Mouse (Mus musculus): ENCODE measurements at regions not wholly inside any gene's neighbourhood (a gene's known extent, or its start where the extent isn't known, plus 50 kb on each side); places are given as distances from the start of the nearest gene placed in this dataset.

DNA sequence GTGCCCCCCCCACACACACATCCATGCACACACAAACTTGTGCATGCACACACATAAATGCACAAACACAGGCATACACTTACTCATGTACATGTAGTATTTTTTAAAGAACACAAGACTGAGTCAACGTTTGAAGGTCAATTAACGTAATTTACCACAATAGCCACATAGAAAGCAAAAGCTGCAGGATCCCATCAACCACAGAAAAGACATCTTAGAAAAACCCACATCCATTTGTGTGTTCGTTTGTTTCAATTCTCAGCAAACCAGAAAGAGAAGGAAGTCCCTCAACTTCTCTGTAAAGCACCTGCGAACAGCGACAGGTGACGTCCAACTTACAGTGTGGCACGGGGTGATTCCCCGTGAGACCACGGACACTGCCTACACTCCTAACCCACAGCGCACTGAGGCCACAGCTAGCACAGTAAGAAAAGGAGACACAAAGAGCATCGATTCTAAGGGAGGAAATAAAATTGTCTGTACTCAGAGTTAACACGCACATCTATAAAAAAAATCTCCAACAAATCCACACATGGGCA lies 53.8 kb downstream of the Dio3 start:
- peak; percentile 76 for ATAC-seq

DNA sequence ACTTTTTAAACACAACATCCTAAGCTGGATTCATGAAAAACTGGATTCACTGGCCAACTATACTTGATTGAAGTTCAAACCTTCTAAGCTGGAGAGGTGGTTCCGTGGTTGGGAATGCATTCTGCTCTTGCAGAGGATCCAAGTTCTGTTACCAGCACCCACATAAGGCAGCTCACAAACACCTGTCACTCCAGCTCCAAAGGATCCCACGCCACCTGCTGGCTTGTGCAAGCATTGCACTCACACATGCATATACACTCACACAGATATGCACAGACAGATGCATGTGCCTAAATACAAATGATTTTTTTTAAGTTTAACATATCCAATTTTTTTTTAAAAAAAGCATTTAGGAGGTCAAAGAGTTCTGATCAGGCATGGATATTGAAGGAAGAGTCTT lies 55.7 kb downstream of the Dio3 start:
- ATAC-seq, result no peak

DNA sequence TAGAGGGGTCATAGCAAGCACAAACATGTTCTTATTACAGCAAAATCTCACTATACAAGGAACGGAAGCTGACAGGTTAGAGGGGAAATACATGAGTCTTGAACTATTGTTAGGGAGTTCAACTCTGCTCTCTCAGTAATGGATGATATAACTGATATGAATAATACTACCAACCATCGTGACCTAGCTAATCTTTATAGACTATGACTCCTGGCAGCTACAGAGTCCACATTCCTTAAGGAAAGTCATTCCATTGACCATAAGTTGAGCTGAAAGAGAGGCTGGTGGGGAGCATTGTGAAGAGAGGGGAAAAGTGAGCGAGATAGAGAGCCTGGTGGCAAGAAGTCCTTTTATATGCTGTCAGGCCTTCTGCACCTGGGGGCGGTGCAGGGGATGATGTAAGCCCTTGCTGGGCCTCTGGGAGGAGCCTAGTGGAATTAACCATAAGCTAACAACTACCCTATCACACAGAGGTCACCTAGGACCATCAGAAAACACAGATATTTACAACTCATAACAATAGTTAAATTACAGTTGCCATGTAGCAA lies 65.5 kb downstream of the Dio3 start:
- no peak for ATAC-seq

DNA sequence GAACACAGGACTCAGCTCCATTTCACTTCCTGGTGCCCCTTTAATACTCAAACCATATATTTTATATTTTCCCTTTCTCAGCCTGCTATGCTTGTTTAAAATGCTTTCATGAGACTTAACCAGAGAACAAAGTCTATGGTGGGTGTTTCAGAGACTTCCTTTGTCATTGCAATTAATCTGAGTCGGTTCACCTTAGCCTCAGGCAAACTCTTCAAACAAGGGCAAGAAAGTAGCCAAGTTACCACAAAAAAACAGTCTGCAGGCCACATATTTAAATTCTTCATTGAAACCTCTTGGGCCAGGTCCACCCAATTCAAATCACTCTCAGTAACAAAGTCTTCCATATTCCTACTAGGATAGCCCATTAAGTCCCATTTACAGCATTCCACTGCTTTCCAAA lies 70.8 kb downstream of the Dio3 start:
- ATAC-seq, result no peak

DNA sequence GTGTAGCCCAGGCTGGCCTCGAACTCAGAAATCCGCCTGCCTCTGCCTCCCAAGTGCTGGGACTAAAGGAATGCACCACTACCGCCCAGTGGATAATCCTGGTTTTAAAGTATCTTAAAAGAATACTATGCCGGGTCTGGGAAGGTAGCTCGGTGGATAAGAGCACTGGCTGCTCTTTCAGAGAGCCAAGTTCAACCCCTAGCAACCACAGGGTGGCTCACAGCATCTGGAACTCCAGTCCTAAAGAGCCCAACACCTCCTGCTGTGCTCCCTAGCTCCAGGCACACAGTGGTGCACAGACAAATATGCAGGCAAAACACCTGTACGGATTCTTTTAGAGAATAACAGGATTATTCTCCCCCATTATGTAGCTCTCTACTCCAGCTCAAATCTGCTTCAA lies 77.0 kb downstream of the Dio3 start:
- ATAC-seq, result no peak

DNA sequence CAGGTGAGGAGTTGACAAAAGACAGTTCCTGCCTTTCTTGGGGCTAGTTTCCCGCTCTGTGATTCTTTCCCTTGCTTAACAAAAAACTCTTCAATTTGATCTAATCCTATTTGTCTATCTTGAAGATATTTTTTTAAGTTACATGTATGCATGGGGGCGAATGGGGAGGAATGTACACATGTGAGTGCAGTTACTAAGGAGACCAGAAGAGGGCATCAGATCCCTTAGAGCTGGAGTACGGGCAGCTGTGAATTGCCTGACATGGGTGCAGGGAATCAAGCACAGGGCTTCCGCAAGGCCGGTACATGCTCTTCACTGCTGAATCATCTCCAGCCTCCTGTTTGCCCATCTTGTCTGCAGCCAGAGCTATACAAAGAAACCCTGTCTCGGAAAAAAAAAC lies 79.8 kb upstream of the Ppp2r5c start:
- ATAC-seq, result no peak

DNA sequence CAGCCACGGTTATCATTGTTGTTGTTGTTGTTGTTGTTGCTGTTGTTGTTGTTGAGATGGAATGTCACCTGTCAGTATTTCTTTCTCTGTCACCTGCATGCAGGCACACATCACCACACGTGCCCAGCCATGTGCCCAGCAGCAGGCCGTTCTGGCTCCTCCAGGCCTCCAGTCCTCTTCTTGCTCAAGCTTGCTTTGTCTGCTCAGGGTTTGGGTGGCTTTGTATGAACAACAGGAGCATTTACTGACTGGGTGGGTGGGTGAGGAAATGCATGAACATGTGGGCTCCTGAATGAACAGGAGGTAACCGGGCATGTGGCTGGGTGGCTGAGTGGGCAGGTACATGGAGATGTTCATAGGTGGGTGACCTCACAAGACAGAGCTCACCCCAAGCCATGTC lies 79.1 kb upstream of the Ppp2r5c start:
- no peak for ATAC-seq

DNA sequence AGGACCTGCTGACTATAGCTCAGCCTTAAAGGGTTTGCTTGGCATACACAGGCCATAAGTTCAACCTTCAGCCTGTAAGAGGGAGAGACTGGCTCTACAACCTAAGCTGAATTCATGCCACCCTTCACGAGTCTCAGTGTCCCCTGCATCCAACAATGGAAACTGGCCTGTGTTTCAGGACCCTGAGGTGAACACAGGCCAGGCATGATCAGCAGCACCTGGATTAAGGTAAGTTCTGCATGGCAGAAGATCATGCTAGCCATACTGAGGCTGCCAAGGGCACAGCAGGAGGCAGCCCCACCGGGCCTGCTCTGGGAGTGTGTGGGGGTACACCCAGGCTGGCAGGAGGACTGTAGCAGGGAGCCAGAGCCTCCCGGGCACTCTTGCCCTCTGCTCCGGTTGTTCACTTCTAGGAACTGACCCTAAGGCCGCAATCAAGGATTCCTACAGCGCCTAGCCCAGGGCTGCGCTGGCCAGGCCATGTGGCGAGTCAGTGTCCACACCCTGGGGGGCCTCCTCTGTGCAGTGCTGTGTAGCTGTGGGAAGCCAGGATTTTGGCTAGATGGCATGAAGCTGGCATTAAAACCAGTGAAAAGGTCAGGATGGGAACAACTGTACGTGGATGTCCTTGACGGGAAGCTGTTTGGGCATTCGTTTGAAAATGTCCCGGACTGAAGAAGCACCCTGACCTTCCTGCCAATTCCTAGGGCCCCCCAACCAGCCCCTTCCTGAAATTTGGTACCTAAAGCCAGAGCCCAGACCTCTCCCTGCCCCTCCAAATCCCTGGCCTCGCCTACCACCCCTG lies 74.8 kb upstream of the Ppp2r5c start:
- no peak for ATAC-seq

DNA sequence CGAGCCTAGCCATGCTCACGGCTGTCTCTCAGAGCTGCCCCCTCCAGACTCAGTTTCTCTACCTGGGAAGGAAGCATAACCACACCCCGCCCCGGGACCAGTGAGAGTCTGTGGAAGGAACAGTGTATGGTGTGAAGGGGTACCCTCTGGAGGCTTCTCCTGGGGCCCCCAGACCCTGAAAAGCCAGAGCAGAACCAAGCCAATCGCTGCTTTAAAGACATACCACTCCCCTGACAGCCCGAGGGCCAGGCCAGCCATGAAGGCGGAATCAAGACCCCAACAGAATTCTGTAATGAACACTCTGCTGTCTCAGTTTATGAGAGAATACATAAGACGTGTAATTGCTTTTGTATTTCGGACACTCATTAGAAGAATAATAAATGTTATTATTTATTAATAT lies 73.9 kb upstream of the Ppp2r5c start:
- ATAC-seq, result no peak

DNA sequence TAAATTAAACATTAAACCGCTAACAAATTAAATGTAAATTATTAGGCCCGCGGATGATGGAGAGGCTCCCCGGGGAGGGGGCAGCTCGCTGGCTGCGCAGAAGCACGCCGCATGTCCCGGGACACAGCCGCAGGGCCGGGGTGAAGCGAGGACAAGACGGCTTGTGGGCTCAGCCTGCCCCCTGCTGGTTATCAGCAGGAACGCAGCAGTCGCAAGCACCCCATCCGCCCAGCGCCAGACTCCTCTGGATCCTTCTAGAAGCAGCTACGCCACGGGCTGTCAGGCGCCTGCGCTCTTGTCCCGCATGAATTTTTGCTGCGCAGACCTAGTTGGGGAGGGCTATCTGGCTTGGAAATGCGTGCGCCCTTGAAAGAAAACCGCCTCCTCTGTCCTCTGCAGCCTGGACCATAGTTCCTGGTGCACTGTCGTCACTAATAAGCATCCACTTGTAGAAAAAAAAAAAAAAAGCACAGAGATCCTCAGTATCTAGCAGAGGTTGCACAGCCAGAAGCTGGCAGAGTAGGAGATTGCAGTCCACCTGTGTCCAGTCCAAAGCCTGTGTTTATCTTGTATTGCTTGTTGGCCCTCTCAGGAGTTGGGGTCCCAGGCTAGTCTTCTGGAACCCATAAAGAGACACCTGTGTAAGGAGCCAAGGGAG lies 73.4 kb upstream of the Ppp2r5c start:
- ATAC-seq, result peak; percentile 76

DNA sequence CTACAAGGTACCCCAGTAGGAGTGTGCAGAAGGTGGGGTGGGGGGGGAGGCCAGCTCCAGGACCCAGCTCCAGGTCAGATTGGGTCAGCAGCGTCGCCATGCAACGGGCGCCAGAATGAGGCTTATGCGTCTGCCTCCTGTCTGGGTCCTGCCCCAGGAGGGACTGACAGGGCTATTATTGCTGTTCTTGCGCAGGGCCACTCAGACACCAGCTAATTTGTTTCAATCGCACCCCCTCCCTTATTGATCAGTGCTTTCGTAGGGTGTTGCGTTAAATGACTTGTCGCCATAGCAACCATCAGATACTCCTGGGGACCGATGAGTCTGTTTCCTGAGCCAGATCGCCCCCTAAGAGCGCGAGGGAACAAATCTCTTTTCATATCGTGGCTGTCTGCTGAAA lies 71.8 kb upstream of the Ppp2r5c start:
- ATAC-seq, result peak; percentile 60

DNA sequence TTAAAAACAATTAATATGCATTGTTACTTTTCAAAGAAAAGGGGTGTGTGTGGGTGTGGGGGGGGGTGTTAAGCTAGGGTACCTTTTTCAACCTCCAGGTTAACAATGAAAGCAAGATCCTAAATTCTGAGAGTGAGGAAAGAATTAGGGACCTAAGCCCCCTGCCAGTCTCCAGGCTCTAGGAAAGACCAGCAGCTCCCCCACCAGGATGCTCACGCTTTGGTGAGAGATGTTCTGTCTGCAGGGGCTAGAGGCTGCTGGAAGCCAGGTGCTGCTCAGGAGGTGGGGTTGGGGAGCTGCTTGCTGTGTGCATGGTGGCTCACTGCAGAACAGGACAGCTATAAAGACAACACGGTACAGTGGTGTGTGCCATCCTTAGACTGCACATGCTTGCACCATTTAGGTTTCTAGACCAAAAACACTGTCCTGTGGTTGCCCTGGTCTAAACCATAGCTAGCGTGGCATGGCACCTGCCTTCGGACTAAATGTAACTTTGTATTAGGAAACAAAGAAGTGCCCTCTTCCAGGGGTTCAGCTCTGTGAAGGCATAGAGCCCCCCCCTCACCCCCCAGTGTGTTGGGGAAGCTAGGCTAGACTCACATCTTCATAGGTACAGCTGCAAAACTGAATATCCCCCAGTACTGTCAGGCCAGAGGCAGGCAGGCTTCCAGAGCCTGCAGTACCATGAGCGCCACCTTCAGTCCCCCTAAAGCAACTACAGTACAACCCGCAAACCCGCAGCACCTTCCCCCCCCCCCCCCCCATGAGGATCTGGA lies 70.7 kb upstream of the Ppp2r5c start:
- ATAC-seq, result no peak

DNA sequence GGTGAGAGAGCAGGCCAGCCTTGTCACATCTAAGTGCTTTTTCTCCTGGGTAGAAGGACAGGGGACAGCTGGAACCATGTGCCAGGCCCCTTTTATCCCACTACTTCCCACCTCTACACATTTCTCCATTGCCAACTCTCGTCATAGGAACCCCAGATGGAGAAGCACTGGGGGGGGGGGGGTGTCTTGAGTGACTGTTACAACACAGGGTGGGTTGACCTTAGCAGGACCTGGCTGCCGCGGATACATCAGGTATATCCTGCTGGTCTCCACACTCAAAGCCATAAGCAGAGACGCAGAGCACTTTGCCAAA lies 70.1 kb upstream of the Ppp2r5c start:
- no peak for ATAC-seq

DNA sequence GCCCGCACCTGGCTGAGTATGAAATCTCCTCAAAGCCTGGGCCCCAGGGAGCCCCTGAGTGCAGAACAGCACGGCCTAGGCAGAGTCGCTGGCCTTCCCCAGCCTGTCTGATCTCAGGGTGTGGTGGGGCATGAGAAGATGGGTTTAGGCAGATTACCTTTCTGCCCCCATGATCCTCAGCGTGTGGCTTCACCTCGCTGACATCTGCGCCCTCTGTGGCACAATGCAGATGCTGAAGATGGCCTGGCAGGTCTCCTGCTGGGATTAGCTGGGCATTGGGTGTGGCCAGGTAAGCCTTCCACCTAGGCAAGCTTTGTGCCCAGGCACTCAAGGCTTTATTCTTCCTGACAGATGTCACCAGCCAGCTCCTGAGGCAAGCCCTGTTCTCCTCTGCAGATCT lies 69.6 kb upstream of the Ppp2r5c start:
- no peak for ATAC-seq

DNA sequence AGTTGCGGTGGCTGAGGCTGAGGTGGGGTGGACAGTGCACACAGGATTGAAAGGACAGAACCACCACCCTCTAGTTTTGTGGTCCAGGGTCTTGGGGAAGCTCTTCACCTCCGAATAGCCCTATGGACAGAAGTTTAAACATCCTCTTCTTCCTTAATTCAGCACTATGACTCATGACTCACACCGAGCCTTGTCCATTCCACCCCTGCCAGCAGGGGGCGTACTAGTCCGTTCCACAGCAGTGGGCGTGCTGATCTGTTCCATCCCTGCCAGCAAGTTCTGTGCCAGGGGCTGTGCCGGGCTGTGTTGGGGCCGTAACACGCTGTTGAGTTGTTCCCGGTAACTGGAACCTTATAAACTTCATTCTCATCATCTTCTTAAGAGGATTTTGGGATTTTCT lies 69.2 kb upstream of the Ppp2r5c start:
- ATAC-seq, result no peak

DNA sequence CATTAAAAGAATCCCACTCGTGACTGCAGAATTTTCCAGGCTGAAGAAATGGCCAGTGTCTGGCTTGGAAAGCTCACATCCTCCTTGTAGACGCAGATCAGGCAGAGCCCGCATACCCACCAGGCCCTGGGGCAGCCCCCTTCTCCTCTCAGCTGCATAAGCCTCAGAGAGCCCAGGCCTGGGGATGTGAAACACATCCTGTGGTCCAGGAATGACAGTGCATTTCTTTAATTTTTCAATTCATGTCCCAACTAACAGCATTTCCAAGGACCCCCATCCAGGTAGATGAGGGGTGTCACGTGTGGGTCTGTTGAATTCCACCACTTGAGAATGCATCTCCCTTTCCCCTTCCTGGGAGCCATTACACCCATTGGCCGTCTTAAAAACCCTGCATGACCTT lies 68.6 kb upstream of the Ppp2r5c start:
- no peak for ATAC-seq

DNA sequence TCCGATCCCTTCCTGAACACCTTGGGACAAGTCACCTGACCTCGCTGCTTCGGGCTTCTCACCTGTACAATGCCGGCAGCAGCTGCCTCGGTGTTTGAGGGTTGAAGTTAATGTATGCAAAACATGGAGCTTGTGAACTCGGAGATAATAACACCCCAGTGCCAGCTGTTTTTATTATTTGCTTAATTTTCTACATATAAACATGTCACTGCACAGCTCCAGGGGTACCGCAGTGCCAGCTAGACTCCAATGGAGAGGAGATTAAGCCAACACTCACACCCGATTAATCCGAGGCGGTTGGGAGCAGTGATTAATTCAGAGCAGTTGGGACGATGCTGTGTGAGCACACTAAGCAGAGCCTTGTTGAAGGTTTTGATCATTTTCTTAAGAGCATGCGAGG lies 67.2 kb upstream of the Ppp2r5c start:
- ATAC-seq, result no peak

DNA sequence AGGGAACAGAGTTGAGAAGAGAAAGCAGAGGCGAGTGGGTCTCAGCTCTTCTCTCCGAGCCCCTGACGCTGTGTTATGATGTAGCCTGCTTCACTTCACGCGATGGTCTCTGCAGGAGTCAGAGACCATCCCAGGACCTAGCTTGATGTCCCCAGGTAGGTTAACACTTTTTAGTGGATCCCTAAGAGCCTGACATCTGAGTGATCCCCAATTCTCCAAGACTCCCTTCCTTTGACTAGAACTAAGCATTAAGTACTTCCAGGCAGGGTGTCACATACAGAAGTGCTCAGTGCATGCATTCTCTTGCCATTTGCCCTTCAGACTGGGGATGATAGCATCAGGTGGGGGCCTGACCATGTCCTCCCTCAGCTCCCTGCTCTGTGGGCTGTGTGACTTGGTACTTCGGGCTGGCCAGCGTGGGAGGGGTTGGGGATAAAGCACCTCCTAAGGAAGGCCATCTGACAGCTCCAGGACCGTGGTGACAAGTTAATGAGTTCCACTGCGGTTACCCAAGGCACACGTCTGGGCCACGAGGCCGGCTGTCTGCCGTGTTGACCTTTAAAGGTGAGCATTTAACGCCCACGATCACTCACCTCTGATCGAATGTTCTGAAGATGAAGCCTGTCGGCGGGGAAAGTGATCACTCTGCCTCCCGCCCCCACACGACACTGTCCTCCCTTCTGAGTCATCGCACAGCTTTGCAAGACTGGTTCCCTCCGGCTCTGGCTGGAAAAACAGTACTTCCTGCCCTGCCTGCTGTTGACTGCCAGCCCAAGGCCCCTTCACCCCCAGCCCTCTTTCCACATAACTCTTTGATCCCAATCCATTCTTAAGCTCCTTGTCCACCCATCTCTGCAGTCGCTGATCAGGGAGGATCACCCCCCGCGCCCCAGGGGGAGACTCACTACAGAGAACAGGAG lies 65.8 kb upstream of the Ppp2r5c start:
- ATAC-seq, result peak; percentile 86

DNA sequence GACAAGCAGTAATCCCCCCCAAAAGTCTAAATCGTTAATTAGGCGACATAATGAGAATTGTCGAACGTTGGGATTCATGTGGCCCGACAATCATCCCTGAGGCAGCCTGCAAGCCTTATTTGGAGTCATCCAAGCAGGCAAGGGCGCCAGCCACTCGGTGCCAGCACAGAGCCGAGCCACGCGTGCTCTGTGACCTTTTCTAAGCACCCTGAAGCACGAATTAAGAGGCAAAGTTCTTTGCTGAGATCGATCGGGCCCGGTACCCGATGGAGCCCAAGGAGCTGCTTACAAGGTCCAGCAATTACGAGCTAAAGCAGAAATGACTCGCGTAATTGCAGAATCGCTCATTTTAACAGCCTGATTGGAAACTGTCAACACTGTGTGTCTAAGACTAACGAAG lies 61.9 kb upstream of the Ppp2r5c start:
- no peak for ATAC-seq

DNA sequence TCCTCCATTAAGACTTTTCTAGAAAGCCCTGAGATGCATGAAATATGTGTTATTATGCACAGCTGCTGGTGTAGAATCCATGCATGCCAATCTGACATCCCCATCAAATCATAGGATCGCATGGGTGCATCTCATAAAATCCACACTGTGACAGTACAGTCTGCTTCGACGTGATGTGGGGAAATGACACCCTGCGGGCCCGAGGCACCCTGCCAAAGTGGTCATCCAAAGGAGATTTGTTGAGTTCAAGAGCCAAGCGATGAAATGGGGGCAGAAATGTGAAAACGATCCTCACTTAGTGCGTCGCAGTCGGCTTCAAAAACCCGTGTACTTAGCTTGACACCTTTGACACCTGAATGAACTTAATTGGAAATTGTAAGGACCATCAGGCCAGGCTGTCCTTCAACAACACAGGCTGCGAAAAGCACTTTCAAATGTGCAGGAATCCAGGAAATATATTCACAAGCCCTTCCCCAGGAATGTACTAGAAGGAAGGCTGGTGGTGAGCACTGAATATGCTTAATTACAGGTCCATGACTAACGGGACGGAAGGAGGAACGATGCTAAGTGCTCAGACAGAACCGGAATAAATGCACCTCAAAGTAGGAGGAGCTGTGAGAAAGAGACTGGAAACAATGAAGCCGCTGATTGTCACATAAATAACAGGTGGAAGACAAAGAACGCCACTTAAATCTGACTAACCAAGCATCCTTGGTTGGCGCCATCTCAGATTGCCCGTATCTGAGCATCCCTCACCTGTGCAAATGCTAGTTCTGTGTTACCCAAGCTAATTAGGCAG lies 60.9 kb upstream of the Ppp2r5c start:
- peak; percentile 9 for ATAC-seq

DNA sequence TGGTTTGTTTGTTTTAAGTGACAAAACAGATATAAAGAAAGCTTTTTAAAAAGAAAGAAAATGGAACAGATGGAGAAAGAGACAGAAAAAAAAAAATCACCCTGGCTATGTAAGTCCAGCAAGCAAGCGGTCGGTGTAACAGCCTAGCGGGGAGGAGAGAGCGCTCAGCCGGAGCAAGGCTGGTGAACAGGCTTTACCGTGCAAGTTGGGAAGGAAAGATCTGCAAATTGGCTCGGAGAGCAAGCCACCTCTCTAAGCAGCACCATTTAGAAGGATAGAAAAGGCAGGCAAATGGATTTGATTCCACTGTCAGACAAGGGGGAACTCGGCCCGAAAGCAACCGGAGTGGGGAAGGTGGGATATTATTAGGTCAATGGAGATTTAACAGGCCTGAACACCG lies 59.9 kb upstream of the Ppp2r5c start:
- ATAC-seq, result no peak
